Mouse (Mus musculus) ES-E14 (cell line): ENCODE results near the gene Sbf2.

Source experiments
- CHD2 ChIP-seq: IDR thresholded peaks from 2 replicates; pipeline ENCODE4 v1.6.1; 2014; ENCODE audit warnings: mild to moderate bottlenecking, low read depth, low read length, inconsistent platforms
- MAFK ChIP-seq: IDR thresholded peaks from 2 replicates; pipeline ENCODE4 v1.6.1; 2014; ENCODE audit warnings: mild to moderate bottlenecking, low read depth, low read length, inconsistent platforms; ENCODE audit not compliant: insufficient read depth
- ZC3H11A ChIP-seq: IDR thresholded peaks from 2 replicates; pipeline ENCODE4 v1.6.1; 2012; ENCODE audit warnings: low read depth, mild to moderate bottlenecking, inconsistent platforms, low read length, borderline replicate concordance
- ZNF384 ChIP-seq: IDR thresholded peaks from 2 replicates; pipeline ENCODE4 v1.6.1; 2012; ENCODE audit warnings: low read depth, low read length, inconsistent platforms

DNA sequence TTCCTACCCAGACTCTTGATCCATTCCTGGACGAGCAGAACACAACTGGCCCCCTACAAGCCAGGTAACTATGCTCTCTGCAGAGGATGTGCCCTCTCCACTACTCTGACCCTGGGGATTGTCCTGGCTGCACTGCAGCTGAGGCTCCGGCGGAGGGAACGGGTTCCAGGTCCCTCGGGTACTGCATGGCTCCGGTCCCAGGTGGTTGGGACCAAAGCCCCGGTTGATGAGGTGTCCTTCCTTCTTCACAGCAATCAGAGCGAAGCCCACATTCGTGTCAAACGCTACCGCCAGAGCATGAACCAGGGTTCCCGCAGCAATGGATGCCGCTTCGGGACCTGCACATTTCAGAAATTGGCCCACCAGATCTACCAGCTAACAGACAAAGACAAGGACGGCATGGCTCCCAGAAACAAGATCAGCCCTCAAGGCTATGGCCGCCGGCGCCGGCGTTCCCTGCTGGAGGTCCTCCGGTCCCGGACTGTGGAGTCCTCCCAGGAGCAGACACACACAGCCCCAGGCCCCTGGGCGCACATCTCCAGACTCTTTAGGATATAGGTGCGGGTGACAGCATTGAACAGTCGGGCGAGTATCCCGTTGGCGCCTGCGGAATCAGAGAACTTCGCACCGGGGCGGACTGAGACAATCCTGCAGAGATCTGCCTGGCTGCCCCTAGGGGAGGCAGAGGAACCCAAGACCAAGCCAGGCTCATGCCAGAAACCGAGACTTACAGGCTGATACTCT lies 14.1 kb upstream of the Sbf2 start:
- no peak for TF ChIP-seq MAFK
- no peak for TF ChIP-seq ZC3H11A
- TF ChIP-seq CHD2 = no peak
- TF ChIP-seq ZNF384 = no peak
